Mouse (Mus musculus) cerebellum, adult 2 months (tissue): ENCODE results near the gene Rpl21. TPM values are rescaled to one million over a fixed set of nuclear protein-coding genes. Genes with fewer than 3 reads are reported as not detected.

Experiments used
- DNase-seq, 2 experiments: peaks; one replicate each; pipeline ENCODE4 v3.0.0; 2021
- H3K27ac ChIP-seq: fragments of 200-500 bp; 2 replicates; pipeline ENCODE4 v1.5.1; 2012; ENCODE audit warnings: low read length, control low read depth, inconsistent platforms; ENCODE audit not compliant: insufficient read depth
- H3K27me3 ChIP-seq: fragments of 200-500 bp; 2 replicates; pipeline ENCODE4 v1.6.1; 2012; ENCODE audit warnings: inconsistent platforms, mild to moderate bottlenecking, low read length, moderate library complexity; ENCODE audit not compliant: control insufficient read depth, insufficient read depth
- H3K4me1 ChIP-seq: fragments of 200-500 bp; 2 replicates; pipeline ENCODE4 v1.6.1; 2011; ENCODE audit warnings: low read length; ENCODE audit not compliant: control insufficient read depth, insufficient read depth
- H3K4me3 ChIP-seq: fragments of 200-500 bp; replicated peaks from 2 replicates; pipeline ENCODE3; 2011; ENCODE audit warnings: mild to moderate bottlenecking, low read depth, low read length, control low read depth; ENCODE audit not compliant: insufficient read depth
- CTCF ChIP-seq: fragments of 200-500 bp; IDR thresholded peaks from 2 replicates; pipeline ENCODE4 v1.5.1; 2011; ENCODE audit warnings: low read depth, mild to moderate bottlenecking, control low read depth, low read length, moderate library complexity, borderline replicate concordance; ENCODE audit not compliant: insufficient read depth
- POLR2A ChIP-seq: fragments of 200-500 bp; IDR thresholded peaks from 2 replicates; pipeline ENCODE4 v1.6.1; 2011; ENCODE audit warnings: low read length, control low read depth, borderline replicate concordance; ENCODE audit not compliant: insufficient read depth
- WGBS: fragments of 180-500 bp; shearing (Covaris S2); methylation state at CpG from one replicate; pipeline ENCODE4 v1.1.7; 2018; 5-methylcytosine and 5-hydroxymethylcytosine counted together
- polyA plus RNA-seq: library from polyadenylated mRNA; depleted of rRNA; stranded (reverse); fragments of >200 nt; gene quantifications from 2 replicates; pipeline ENCODE4 v1.2.3, GENCODE M21; 2012; rRNA removed

Gene Rpl21
- polyA plus RNA-seq, 1 experiment, result 342 TPM

- Histone ChIP-seq H3K27ac (no peak overlapping the region), H3K27me3 (no peaks in the 10 kb centered on the region), H3K4me1 (no peaks in the 10 kb centered on the region), H3K4me3 (no peak overlapping the region)
- 72% methylated on average over 7 of the region's 7 CpGs for WGBS
- no peak for DNase-seq
- TF ChIP-seq CTCF, result no peak
- no peak for TF ChIP-seq POLR2A
These were observed 50.4 kb downstream of the Rpl21 start for GRCm38 (mm10) chr5:146883053-146883452.

GRCm38 (mm10) chr5:146883486-146884272, 51.0 kb downstream of the Rpl21 start:
- DNase-seq, result no peak
- Histone ChIP-seq H3K27me3 (no peaks in the 10 kb centered on the region), H3K4me3 (no peak overlapping the region), H3K27ac (no peak overlapping the region), H3K4me1 (no peaks in the 10 kb centered on the region)
- 86% methylated on average over 15 of the region's 15 CpGs for WGBS
- no peak for TF ChIP-seq CTCF
- TF ChIP-seq POLR2A, result no peak

Other genes with a start within 250 kb of the Rpl21 start
- 12.1 and 12.7 TPM in 2 replicates for gene Gpr12, start 247.7 kb upstream of the Rpl21 start, polyA plus RNA-seq
- 26.5 and 27.0 TPM in 2 replicates for gene Usp12, start 37.9 kb upstream of the Rpl21 start, polyA plus RNA-seq
- gene Rasl11a, start 12.2 kb downstream of the Rpl21 start, polyA plus RNA-seq, result 5.6 and 7.4 TPM in 2 replicates
- gene Gtf3a, start 115.8 kb downstream of the Rpl21 start, polyA plus RNA-seq, result 36.4 and 43.0 TPM in 2 replicates
- gene Mtif3, start 130.9 kb downstream of the Rpl21 start, polyA plus RNA-seq, result 21.9 and 23.4 TPM in 2 replicates
- 15.9 and 16.8 TPM in 2 replicates for gene Lnx2, start 243.7 kb downstream of the Rpl21 start, polyA plus RNA-seq
- gene Polr1d, start 244.2 kb downstream of the Rpl21 start, polyA plus RNA-seq, result 85.0 and 89.2 TPM in 2 replicates